Mouse (Mus musculus) layer of hippocampus, postnatal 14 days (tissue): ENCODE measurements around the gene Spock1. TPM values are rescaled to one million over a fixed set of nuclear protein-coding genes. Genes with fewer than 3 reads are reported as not detected.

Experiments used
- DNase-seq, 2 experiments: peaks; one replicate each; pipeline ENCODE4 v3.0.0; 2021 to 2022; ENCODE audit warnings: low spot score in 2 of 2, mixed read lengths in 1 of 2
- total RNA-seq, 2 experiments: library from RNA; stranded (reverse); gene quantifications; 2 replicates each; pipeline ENCODE4 v1.2.3; 2021

Spock1 gene
- total RNA-seq, 2 experiments from 2014 or later = 266 to 276 TPM

GRCm38 (mm10) chr13:57867586-57867985 is 40.5 kb downstream of the Spock1 start:
- no peak for DNase-seq

- no peak for DNase-seq
Measured at GRCm38 (mm10) chr13:57865029-57865428, 43.1 kb downstream of the Spock1 start.

- no peak for DNase-seq
Measured at GRCm38 (mm10) chr13:57858491-57858890, 49.6 kb downstream of the Spock1 start.

- no peak for DNase-seq
Measured at GRCm38 (mm10) chr13:57857016-57857415, 51.1 kb downstream of the Spock1 start.

- DNase-seq = no peak
Measured at GRCm38 (mm10) chr13:57856311-57856853, 51.8 kb downstream of the Spock1 start.

- no peak for DNase-seq
Measured at GRCm38 (mm10) chr13:57855766-57856165, 52.4 kb downstream of the Spock1 start.

GRCm38 (mm10) chr13:57854416-57854815 is 53.7 kb downstream of the Spock1 start:
- DNase-seq = peak in 1 of 2 experiments; percentile 33

- DNase-seq = no peak
Measured at GRCm38 (mm10) chr13:57853621-57854020, 54.5 kb downstream of the Spock1 start.

GRCm38 (mm10) chr13:57853156-57853555 is 55.0 kb downstream of the Spock1 start:
- no peak for DNase-seq

GRCm38 (mm10) chr13:57848931-57849330 is 59.2 kb downstream of the Spock1 start:
- no peak for DNase-seq

GRCm38 (mm10) chr13:57847101-57847500 is 61.0 kb downstream of the Spock1 start:
- no peak for DNase-seq

GRCm38 (mm10) chr13:57846468-57846867 is 61.7 kb downstream of the Spock1 start:
- DNase-seq = no peak

GRCm38 (mm10) chr13:57841141-57841848 is 66.8 kb downstream of the Spock1 start:
- no peak for DNase-seq

GRCm38 (mm10) chr13:57837691-57838437 is 70.3 kb downstream of the Spock1 start:
- no peak for DNase-seq

GRCm38 (mm10) chr13:57831374-57832163 is 76.6 kb downstream of the Spock1 start:
- no peak for DNase-seq

- no peak for DNase-seq
Measured at GRCm38 (mm10) chr13:57830896-57831295, 77.2 kb downstream of the Spock1 start.

GRCm38 (mm10) chr13:57830091-57830490 is 78.0 kb downstream of the Spock1 start:
- DNase-seq = no peak

GRCm38 (mm10) chr13:57816276-57816675 is 91.9 kb downstream of the Spock1 start:
- no peak for DNase-seq

- DNase-seq = no peak
Measured at GRCm38 (mm10) chr13:57812643-57813042, 95.5 kb downstream of the Spock1 start.

- no peak for DNase-seq
Measured at GRCm38 (mm10) chr13:57811253-57811652, 96.9 kb downstream of the Spock1 start.

GRCm38 (mm10) chr13:57810816-57811215 is 97.3 kb downstream of the Spock1 start:
- no peak for DNase-seq
